Mouse (Mus musculus): ENCODE results near the gene Ipo7. TPM values are rescaled to one million over a fixed set of nuclear protein-coding genes. Genes with fewer than 3 reads are reported as not detected.

Ipo7 gene
- polyA plus RNA-seq, 1 experiment, result not detected

- WGBS, result 95% methylated on average over 1 of the region's 1 CpGs
- Histone ChIP-seq H3K4me1 (ENCODE audit: control insufficient read depth, insufficient read depth, low read length) (no peaks in the 10 kb centered on the region), H3K27ac (ENCODE audit: insufficient read depth, low read depth, low read length) (no peak overlapping the region), H3K4me3 (ENCODE audit: insufficient read depth, low read depth, low read length) (no peak overlapping the region)
- TF ChIP-seq POLR2A (IDR thresholded peaks at IDR 0.05; ENCODE audit: insufficient read depth, low read depth, low read length), result no peak
- no peak for TF ChIP-seq CTCF (IDR thresholded peaks at IDR 0.05; ENCODE audit: insufficient read depth, low read depth, low read length)
Observed at GRCm38 (mm10) chr7:109991286-109991685, 26.8 kb upstream of the Ipo7 start.

GRCm38 (mm10) chr7:109993157-109993959 is 24.7 kb upstream of the Ipo7 start:
- TF ChIP-seq CTCF (IDR thresholded peaks at IDR 0.05; ENCODE audit: insufficient read depth, low read depth, low read length), result no peak
- TF ChIP-seq POLR2A (IDR thresholded peaks at IDR 0.05; ENCODE audit: insufficient read depth, low read depth, low read length), result no peak
- Histone ChIP-seq H3K4me3 (ENCODE audit: insufficient read depth, low read depth, low read length) (no peak overlapping the region), H3K27ac (ENCODE audit: insufficient read depth, low read depth, low read length) (peak overlapping the region; percentile 33; the same call in 1 of the 2 replicates), H3K4me1 (ENCODE audit: control insufficient read depth, insufficient read depth, low read length) (no peaks in the 10 kb centered on the region)
- WGBS, result 33% methylated on average over 2 of the region's 2 CpGs

- peaks cover 4% of the 10 kb centered on the region for H3K4me1 ChIP-seq (ENCODE audit: control insufficient read depth, insufficient read depth, low read length)
- WGBS, result 91% methylated on average over 4 of the region's 4 CpGs
- TF ChIP-seq POLR2A (IDR thresholded peaks at IDR 0.05; ENCODE audit: insufficient read depth, low read depth, low read length), result no peak
- TF ChIP-seq CTCF (IDR thresholded peaks at IDR 0.05; ENCODE audit: insufficient read depth, low read depth, low read length), result no peak
Observed at GRCm38 (mm10) chr7:109998388-109998787, 19.7 kb upstream of the Ipo7 start.

GRCm38 (mm10) chr7:110002092-110002491 is 16.0 kb upstream of the Ipo7 start:
- Histone ChIP-seq H3K27ac (ENCODE audit: insufficient read depth, low read depth, low read length) (no peak overlapping the region), H3K4me3 (ENCODE audit: insufficient read depth, low read depth, low read length) (no peak overlapping the region), H3K4me1 (ENCODE audit: control insufficient read depth, insufficient read depth, low read length) (peaks cover 4% of the 10 kb centered on the region)
- TF ChIP-seq POLR2A (IDR thresholded peaks at IDR 0.05; ENCODE audit: insufficient read depth, low read depth, low read length), result no peak
- TF ChIP-seq CTCF (IDR thresholded peaks at IDR 0.05; ENCODE audit: insufficient read depth, low read depth, low read length), result no peak

More at GRCm38 (mm10) chr7:109998388-109998787, 19.7 kb upstream of the Ipo7 start:
- Histone ChIP-seq H3K4me3 (ENCODE audit: insufficient read depth, low read depth, low read length) (no peak overlapping the region), H3K27ac (ENCODE audit: insufficient read depth, low read depth, low read length) (no peak overlapping the region)

- TF ChIP-seq POLR2A (IDR thresholded peaks at IDR 0.05; ENCODE audit: insufficient read depth, low read depth, low read length) (no peak), CTCF (IDR thresholded peaks at IDR 0.05; ENCODE audit: insufficient read depth, low read depth, low read length) (no peak)
- 19% methylated on average over 20 of the region's 20 CpGs for WGBS
Observed at GRCm38 (mm10) chr7:110002968-110003367, 15.1 kb upstream of the Ipo7 start.

GRCm38 (mm10) chr7:110005976-110006375 is 12.1 kb upstream of the Ipo7 start:
- Histone ChIP-seq H3K4me3 (ENCODE audit: insufficient read depth, low read depth, low read length) (no peak overlapping the region), H3K4me1 (ENCODE audit: control insufficient read depth, insufficient read depth, low read length) (peaks cover 4% of the 10 kb centered on the region), H3K27ac (ENCODE audit: insufficient read depth, low read depth, low read length) (no peak overlapping the region)
- TF ChIP-seq POLR2A (IDR thresholded peaks at IDR 0.05; ENCODE audit: insufficient read depth, low read depth, low read length) (no peak), CTCF (IDR thresholded peaks at IDR 0.05; ENCODE audit: insufficient read depth, low read depth, low read length) (no peak)

More at GRCm38 (mm10) chr7:110002968-110003367, 15.1 kb upstream of the Ipo7 start:
- Histone ChIP-seq H3K4me3 (ENCODE audit: insufficient read depth, low read depth, low read length) (peak overlapping the region; percentile 37), H3K4me1 (ENCODE audit: control insufficient read depth, insufficient read depth, low read length) (peaks cover 4% of the 10 kb centered on the region), H3K27ac (ENCODE audit: insufficient read depth, low read depth, low read length) (no peak overlapping the region)

GRCm38 (mm10) chr7:110006471-110007195 is 11.4 kb upstream of the Ipo7 start:
- TF ChIP-seq CTCF (IDR thresholded peaks at IDR 0.05; ENCODE audit: insufficient read depth, low read depth, low read length), result no peak
- TF ChIP-seq POLR2A (IDR thresholded peaks at IDR 0.05; ENCODE audit: insufficient read depth, low read depth, low read length), result no peak
- Histone ChIP-seq H3K4me3 (ENCODE audit: insufficient read depth, low read depth, low read length) (no peak overlapping the region), H3K27ac (ENCODE audit: insufficient read depth, low read depth, low read length) (no peak overlapping the region; the same call in 1 of the 2 replicates), H3K4me1 (ENCODE audit: control insufficient read depth, insufficient read depth, low read length) (peaks cover 4% of the 10 kb centered on the region)
- 80% methylated on average over 5 of the region's 5 CpGs for WGBS

- Histone ChIP-seq H3K4me3 (ENCODE audit: insufficient read depth, low read depth, low read length) (no peak overlapping the region), H3K4me1 (ENCODE audit: control insufficient read depth, insufficient read depth, low read length) (no peaks in the 10 kb centered on the region), H3K27ac (ENCODE audit: insufficient read depth, low read depth, low read length) (no peak overlapping the region)
- 90% methylated on average over 1 of the region's 1 CpGs for WGBS
- TF ChIP-seq CTCF (IDR thresholded peaks at IDR 0.05; ENCODE audit: insufficient read depth, low read depth, low read length), result no peak
- no peak for TF ChIP-seq POLR2A (IDR thresholded peaks at IDR 0.05; ENCODE audit: insufficient read depth, low read depth, low read length)
Observed at GRCm38 (mm10) chr7:110008513-110008912, 9.6 kb upstream of the Ipo7 start.

- no peak for TF ChIP-seq CTCF (IDR thresholded peaks at IDR 0.05; ENCODE audit: insufficient read depth, low read depth, low read length)
- 91% methylated on average over 6 of the region's 6 CpGs for WGBS
- no peaks in the 10 kb centered on the region for H3K4me1 ChIP-seq (ENCODE audit: control insufficient read depth, insufficient read depth, low read length)
- H3K27ac ChIP-seq (ENCODE audit: insufficient read depth, low read depth, low read length), result no peak overlapping the region
- no peak overlapping the region for H3K4me3 ChIP-seq (ENCODE audit: insufficient read depth, low read depth, low read length)
Observed at GRCm38 (mm10) chr7:110009084-110009483, 9.0 kb upstream of the Ipo7 start.
